8 mouse cellular contexts compared by ENCODE assay signal in the genomic region with DNA sequence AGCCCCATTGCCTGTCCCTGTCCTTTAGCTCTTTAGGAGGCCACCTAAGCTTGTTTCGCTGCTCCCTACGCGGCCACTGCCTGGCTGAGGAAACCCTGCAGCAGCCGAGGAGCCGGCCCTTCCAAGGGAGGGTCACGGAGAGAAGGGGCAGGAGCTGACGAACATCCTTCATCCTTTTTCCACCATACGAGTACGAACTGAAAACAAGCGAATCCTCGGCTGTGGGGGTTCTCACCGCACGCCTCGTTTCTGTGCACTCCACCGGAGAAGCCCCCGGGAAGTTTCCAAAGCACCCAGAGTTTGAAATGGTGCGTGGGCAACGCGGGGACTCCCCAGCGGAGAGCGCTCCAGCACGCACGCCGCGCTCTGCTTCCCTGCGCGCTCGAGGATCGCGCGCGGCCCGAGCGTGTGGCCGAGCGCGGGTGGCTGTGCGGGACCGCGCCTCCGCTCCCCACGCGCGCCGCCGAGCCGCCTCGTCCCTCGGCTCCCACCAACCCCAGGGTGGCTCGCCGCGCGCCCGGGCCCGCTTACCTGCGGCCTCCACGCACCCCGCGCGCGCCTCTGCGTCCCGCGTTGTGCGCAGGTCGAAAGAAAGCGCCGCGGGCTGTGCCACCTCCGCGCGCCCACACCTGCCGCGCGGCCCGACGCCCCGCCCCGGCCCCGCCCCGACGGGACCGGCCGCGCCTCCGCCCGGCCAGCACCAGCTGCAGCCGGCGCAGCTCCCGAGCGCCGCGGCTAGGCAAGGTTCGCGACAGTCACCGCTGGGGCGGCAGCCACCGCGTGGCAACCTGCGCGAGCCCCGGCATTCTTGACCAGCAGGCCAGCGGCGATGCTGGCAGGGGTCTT. TPM values are rescaled to one million over a fixed set of nuclear protein-coding genes. Genes with fewer than 3 reads are reported as not detected.
DNase-seq lines count a peak whose midpoint lies in the region; ATAC-seq and TF ChIP-seq lines count a peak whose summit lies in the region.

No protein-coding gene starts in this region.

- peaks cover 3% of the 10 kb centered on the region for H3K4me1 ChIP-seq in forebrain, embryonic 11.5 days (replicated peaks; ENCODE audit: control insufficient read depth, insufficient read depth, low read length)
- peaks cover 6% of the 10 kb centered on the region for H3K4me1 ChIP-seq in hindbrain, embryonic 15.5 days (replicated peaks)

- in situ Hi-C loops in Patski (cut with MboI; ENCODE audit: low pct_unique_long_range_greater_than_20kb), result loop anchor here (5.0 to 25.0 kb wide), 3 partner anchors 109 to 549 kb away; partner anchors contain the start of genes Gm13271, Gm13283 and Gm13290

- no peaks in the 10 kb centered on the region for H3K36me3 ChIP-seq in forebrain, embryonic 11.5 days (ENCODE audit: control insufficient read depth, insufficient read depth, low read length)
- H3K36me3 ChIP-seq in hindbrain, embryonic 15.5 days, result no peaks in the 10 kb centered on the region

- peak overlapping the region; percentile 89 for H3K4me2 ChIP-seq in forebrain, embryonic 11.5 days (ENCODE audit: low read depth, low read length, severe bottlenecking)
- peak overlapping the region; percentile 88 for H3K4me2 ChIP-seq in hindbrain, embryonic 15.5 days

- WGBS in forebrain, embryonic 11.5 days, result under 1% methylated on average over 80 of the region's 104 CpGs
- under 1% methylated on average over 66 of the region's 104 CpGs for WGBS in hindbrain, embryonic 15.5 days

- H3K9ac ChIP-seq in forebrain, embryonic 11.5 days (ENCODE audit: low read length), result peak overlapping the region; percentile 59
- H3K9ac ChIP-seq in hindbrain, embryonic 15.5 days, result peak overlapping the region; percentile 73

- no peak overlapping the region for H3K27ac ChIP-seq in forebrain, embryonic 11.5 days (ENCODE audit: low read depth, low read length)
- peak overlapping the region; percentile 86 for H3K27ac ChIP-seq in hindbrain, embryonic 15.5 days (replicated peaks)

- peak; percentile 89 for ATAC-seq in Patski
- peak; percentile 94 for ATAC-seq in forebrain, embryonic 11.5 days (replicated peaks; ENCODE audit: low FRiP score)
- ATAC-seq in hindbrain, embryonic 15.5 days (ENCODE audit: low FRiP score, low read depth), result peak; percentile 97

- POLR2A ChIA-PET in Patski (lab: Charles Lee), result interaction anchor here (0.6 to 7.3 kb wide), 12 partner anchors 9 to 425 kb away, joined by 3 to 61 read pairs (median 4); no protein-coding TSS in a partner anchor

- CTCF ChIA-PET in Patski (lab: Charles Lee), result interaction anchor here (0.9 to 8.2 kb wide), 7 partner anchors 13 to 115 kb away, joined by 3 to 50 read pairs (median 5); no protein-coding TSS in a partner anchor

- TF ChIP-seq CTCF in Patski (IDR thresholded peaks at IDR 0.05), result peak; percentile 33

- no peaks in the 10 kb centered on the region for H3K27me3 ChIP-seq in Patski
- peaks cover 8% of the 10 kb centered on the region for H3K27me3 ChIP-seq in forebrain, embryonic 11.5 days (ENCODE audit: control insufficient read depth, insufficient read depth, low read length)
- H3K27me3 ChIP-seq in hindbrain, embryonic 15.5 days, result peaks cover 19% of the 10 kb centered on the region

- no peaks in the 10 kb centered on the region for H3K9me3 ChIP-seq in forebrain, embryonic 11.5 days (ENCODE audit: control insufficient read depth, low read length)
- no peaks in the 10 kb centered on the region for H3K9me3 ChIP-seq in hindbrain, embryonic 15.5 days

- peak overlapping the region; percentile 75 for H3K4me3 ChIP-seq in forebrain, embryonic 11.5 days (ENCODE audit: low read depth, low read length)
- peak overlapping the region; percentile 62 for H3K4me3 ChIP-seq in hindbrain, embryonic 15.5 days

- DNase-seq in Patski (ENCODE audit: low read depth, low spot score), result no peak
- peak; percentile 50 for DNase-seq in c-Kit-positive CD71-positive TER-119-positive erythroid progenitor cells, embryonic 14.5 days (ENCODE audit: low spot score)
- DNase-seq in forebrain, embryonic 11.5 days (ENCODE audit: low spot score), result peak; percentile 86
- peak; percentile 37 to 58 for DNase-seq in left cerebral cortex, adult 18-20 months (ENCODE audit: low spot score in 2 of 2)
- DNase-seq in lung, postnatal 25 days (ENCODE audit: low spot score), result peak; percentile 34
- DNase-seq in right cerebral cortex, adult 18-20 months, result peak; percentile 74
- DNase-seq in yolk sac, embryonic 10.5 days (ENCODE audit: low spot score), result peak; percentile 68

RNA-seq across cellular contexts. Expression of gene Ifne, which starts 58.1 kb away (rescaled TPM):
- 0.15 TPM for polyA plus RNA-seq in Patski (2021)
- not detected in 2 replicates for polyA plus RNA-seq in forebrain, embryonic 11.5 days (2014; fragmentation: Nextera tagmentation; extraction: Ambion mirVana)
- polyA plus RNA-seq in hindbrain, embryonic 15.5 days (2015; fragmentation: Nextera tagmentation; extraction: Ambion mirVana), result not detected in 2 replicates
- total RNA-seq in left cerebral cortex, adult 18-20 months (2021), result not detected
